Mouse (Mus musculus) spleen, adult 2 months (tissue): ENCODE measurements around the gene Gfod1. TPM values are rescaled to one million over a fixed set of nuclear protein-coding genes. Genes with fewer than 3 reads are reported as not detected.
A peak's percentile ranks its signal among the peaks of the same experiment; 100 is the strongest.

Source experiments
- DNase-seq, 2 experiments: peaks; one replicate each; pipeline versions ENCODE4 v3.0.0 to v3.0.0-alpha.2; 2012 to 2021; ENCODE audit warnings: low spot score in 2 of 2, low read depth in 1 of 2
- H3K27ac ChIP-seq: fragments of 200-500 bp; 2 replicates; pipeline ENCODE4 v1.5.1; 2012; ENCODE audit warnings: low read length, inconsistent platforms; ENCODE audit not compliant: insufficient read depth
- H3K27me3 ChIP-seq: fragments of 200-500 bp; 2 replicates; pipeline ENCODE4 v1.6.1; 2012; ENCODE audit warnings: mild to moderate bottlenecking, moderate library complexity, low read length, inconsistent platforms; ENCODE audit not compliant: control insufficient read depth, insufficient read depth
- H3K36me3 ChIP-seq: fragments of 200-500 bp; 2 replicates; pipeline ENCODE4 v1.6.1; 2012; ENCODE audit warnings: mild to moderate bottlenecking, low read length, inconsistent platforms; ENCODE audit not compliant: control insufficient read depth, insufficient read depth
- H3K4me1 ChIP-seq: fragments of 200-500 bp; 2 replicates; pipeline ENCODE4 v1.6.1; 2011; ENCODE audit warnings: inconsistent platforms; ENCODE audit not compliant: control insufficient read depth, insufficient read depth, insufficient read length
- H3K4me3 ChIP-seq: fragments of 200-500 bp; 2 replicates; pipeline ENCODE4 v1.5.1; 2011; ENCODE audit warnings: mild to moderate bottlenecking, inconsistent platforms; ENCODE audit not compliant: insufficient read depth, insufficient read length; ENCODE audit errors: extremely low read depth
- CTCF ChIP-seq: fragments of 200-500 bp; IDR thresholded peaks from 2 replicates; pipeline ENCODE4 v1.5.1; 2011; ENCODE audit warnings: mild to moderate bottlenecking, inconsistent platforms; ENCODE audit not compliant: insufficient read depth, insufficient read length, insufficient replicate concordance; ENCODE audit errors: extremely low read depth
- POLR2A ChIP-seq: fragments of 200-500 bp; IDR thresholded peaks from 2 replicates; pipeline ENCODE4 v1.6.1; 2011; ENCODE audit warnings: low read depth, low read length, inconsistent platforms
- WGBS: fragments of 180-500 bp; shearing (Covaris S2); methylation state at CpG from one replicate; pipeline ENCODE4 v1.1.7; 2018; 5-methylcytosine and 5-hydroxymethylcytosine counted together
- polyA plus RNA-seq: library from polyadenylated mRNA; depleted of rRNA; stranded (reverse); fragments of >200 nt; gene quantifications from 2 replicates; pipeline ENCODE4 v1.2.3, GENCODE M21; 2012; rRNA removed

Gfod1 gene
- 2.8 and 3.5 TPM in 2 replicates for polyA plus RNA-seq

GRCm38 (mm10) chr13:43304018-43304431 lies at the start of gene Gfod1:
Gene Gfod1 (minus strand): TSS chr13:43304172.
- peak within 1 kb of the TSS; percentile 74 for H3K4me3 ChIP-seq
- peak; percentile 81 to 97 for DNase-seq
- H3K27ac ChIP-seq, result peak within 1 kb of the TSS; percentile 76
- no peaks in the 10 kb centered on the region for H3K36me3 ChIP-seq
- WGBS, result 1% methylated on average over 53 of the region's 53 CpGs
- no peaks in the 10 kb centered on the region for H3K27me3 ChIP-seq
- TF ChIP-seq CTCF (0 out of 2 replicates have a peak, but pooled peaks have one; percentile 1), POLR2A (peak; percentile 51; the same call in 1 of the 2 replicates)
- peaks cover 18% of the 10 kb centered on the region; the same call in 1 of the 2 replicates for H3K4me1 ChIP-seq

GRCm38 (mm10) chr13:43353356-43353755 lies 49.4 kb upstream of the Gfod1 start:
- H3K27ac ChIP-seq, result no peak overlapping the region
- DNase-seq, result no peak
- H3K4me1 ChIP-seq, result no peaks in the 10 kb centered on the region
- WGBS, result 79% methylated on average over 4 of the region's 4 CpGs
- H3K27me3 ChIP-seq, result no peaks in the 10 kb centered on the region
- TF ChIP-seq POLR2A (no peak), CTCF (no peak)
- no peak overlapping the region for H3K4me3 ChIP-seq
- H3K36me3 ChIP-seq, result no peaks in the 10 kb centered on the region

GRCm38 (mm10) chr13:43350489-43351169 lies 46.7 kb upstream of the Gfod1 start:
- WGBS, result 75% methylated on average over 9 of the region's 9 CpGs
- no peak for TF ChIP-seq POLR2A
- TF ChIP-seq CTCF, result no peak
- no peak for DNase-seq
- H3K4me3 ChIP-seq, result no peak overlapping the region
- H3K27me3 ChIP-seq, result no peaks in the 10 kb centered on the region
- H3K4me1 ChIP-seq, result peaks cover 3% of the 10 kb centered on the region; the same call in 1 of the 2 replicates
- no peaks in the 10 kb centered on the region for H3K36me3 ChIP-seq
- H3K27ac ChIP-seq, result no peak overlapping the region; the same call in 1 of the 2 replicates

GRCm38 (mm10) chr13:43349376-43349775 lies 45.4 kb upstream of the Gfod1 start:
- DNase-seq, result no peak
- WGBS, result 85% methylated on average over 8 of the region's 8 CpGs
- Histone ChIP-seq H3K4me1 (peaks cover 3% of the 10 kb centered on the region; the same call in 1 of the 2 replicates), H3K4me3 (no peak overlapping the region), H3K36me3 (no peaks in the 10 kb centered on the region), H3K27me3 (no peaks in the 10 kb centered on the region), H3K27ac (no peak overlapping the region)
- TF ChIP-seq CTCF (no peak), POLR2A (no peak)

- no peak overlapping the region for H3K27ac ChIP-seq
- H3K36me3 ChIP-seq, result no peaks in the 10 kb centered on the region
- DNase-seq, result no peak
- H3K4me3 ChIP-seq, result no peak overlapping the region
- no peaks in the 10 kb centered on the region for H3K27me3 ChIP-seq
- TF ChIP-seq CTCF, result no peak
- no peak for TF ChIP-seq POLR2A
- peaks cover 3% of the 10 kb centered on the region; the same call in 1 of the 2 replicates for H3K4me1 ChIP-seq
These were observed 42.9 kb upstream of the Gfod1 start for GRCm38 (mm10) chr13:43346825-43347224.

- TF ChIP-seq POLR2A, result no peak
- no peak for TF ChIP-seq CTCF
- Histone ChIP-seq H3K4me3 (no peak overlapping the region), H3K36me3 (no peaks in the 10 kb centered on the region), H3K27ac (no peak overlapping the region), H3K27me3 (no peaks in the 10 kb centered on the region), H3K4me1 (no peaks in the 10 kb centered on the region)
- 79% methylated on average over 4 of the region's 4 CpGs for WGBS
- DNase-seq, result no peak
These were observed 34.7 kb upstream of the Gfod1 start for GRCm38 (mm10) chr13:43338632-43339031.

GRCm38 (mm10) chr13:43338001-43338400 lies 34.0 kb upstream of the Gfod1 start:
- H3K27me3 ChIP-seq, result no peaks in the 10 kb centered on the region
- no peak overlapping the region for H3K4me3 ChIP-seq
- TF ChIP-seq CTCF (no peak), POLR2A (no peak)
- 77% methylated on average over 8 of the region's 8 CpGs for WGBS
- no peaks in the 10 kb centered on the region for H3K36me3 ChIP-seq
- no peak overlapping the region for H3K27ac ChIP-seq
- H3K4me1 ChIP-seq, result no peaks in the 10 kb centered on the region
- DNase-seq, result no peak
